Mouse (Mus musculus): ENCODE measurements around the gene Gpx7.
"Not testable (repeated sequence)": the region's sequence is repeated elsewhere in the genome, so short reads cannot be mapped to it uniquely, and the experiment has no call there.

The Gpx7 gene

GRCm38 (mm10) chr4:108391124-108391523 lies 15.6 kb downstream of the Gpx7 start:
- DNase-seq (ENCODE audit: low spot score in 2 of 2): no peak

GRCm38 (mm10) chr4:108388741-108389140 lies 18.0 kb downstream of the Gpx7 start:
- no peak for DNase-seq (ENCODE audit: low spot score in 2 of 2)

- peak; percentile 74 to 76 for DNase-seq (ENCODE audit: low spot score in 2 of 2)
These were observed 19.0 kb downstream of the Gpx7 start for GRCm38 (mm10) chr4:108387681-108388253.

- no peak for DNase-seq (ENCODE audit: low spot score in 2 of 2)
These were observed 19.7 kb downstream of the Gpx7 start for GRCm38 (mm10) chr4:108387106-108387505.

- DNase-seq (ENCODE audit: low spot score in 2 of 2): no peak
These were observed 20.7 kb downstream of the Gpx7 start for GRCm38 (mm10) chr4:108386087-108386486.

- DNase-seq (ENCODE audit: low spot score in 2 of 2): peak in 1 of 2 experiments; percentile 27
These were observed 23.5 kb downstream of the Gpx7 start, which contains the start of gene Shisal2a for GRCm38 (mm10) chr4:108383183-108383714. Shisal2a (minus strand) TSS chr4:108383349.

GRCm38 (mm10) chr4:108380146-108380545 lies 26.6 kb downstream of the Gpx7 start:
- no peak for DNase-seq (ENCODE audit: low spot score in 2 of 2)

GRCm38 (mm10) chr4:108379476-108379875 lies 27.3 kb downstream of the Gpx7 start:
- no peak for DNase-seq (ENCODE audit: low spot score in 2 of 2)

GRCm38 (mm10) chr4:108372166-108372565 lies 34.6 kb downstream of the Gpx7 start:
- no peak for DNase-seq (ENCODE audit: low spot score in 2 of 2)

GRCm38 (mm10) chr4:108371421-108371820 lies 35.3 kb downstream of the Gpx7 start:
- no peak for DNase-seq (ENCODE audit: low spot score in 2 of 2)

GRCm38 (mm10) chr4:108370409-108370808 lies 36.4 kb downstream of the Gpx7 start:
- DNase-seq (ENCODE audit: low spot score in 2 of 2): no peak

GRCm38 (mm10) chr4:108369254-108369653 lies 37.5 kb downstream of the Gpx7 start:
- no peak for DNase-seq (ENCODE audit: low spot score in 2 of 2)

GRCm38 (mm10) chr4:108364111-108364476 lies 42.7 kb downstream of the Gpx7 start:
- DNase-seq (ENCODE audit: low spot score in 2 of 2): no peak

- no peak for DNase-seq (ENCODE audit: low spot score in 2 of 2)
These were observed 43.2 kb downstream of the Gpx7 start for GRCm38 (mm10) chr4:108363355-108364110.

- DNase-seq (ENCODE audit: low spot score in 2 of 2): no peak
These were observed 44.2 kb downstream of the Gpx7 start for GRCm38 (mm10) chr4:108362321-108363261.

- DNase-seq (ENCODE audit: low spot score in 2 of 2): peak; percentile 95 to 96
These were observed 46.4 kb downstream of the Gpx7 start for GRCm38 (mm10) chr4:108360136-108361055.

- DNase-seq (ENCODE audit: low spot score in 2 of 2): no peak
These were observed 48.3 kb downstream of the Gpx7 start for GRCm38 (mm10) chr4:108358498-108358897.

GRCm38 (mm10) chr4:108357458-108357857 lies 49.3 kb downstream of the Gpx7 start:
- DNase-seq (ENCODE audit: low spot score in 2 of 2): no peak

GRCm38 (mm10) chr4:108353591-108353990 lies 53.2 kb downstream of the Gpx7 start:
- not testable (repeated sequence) for DNase-seq (ENCODE audit: low spot score in 2 of 2)

GRCm38 (mm10) chr4:108350819-108351218 lies 55.9 kb downstream of the Gpx7 start:
- DNase-seq (ENCODE audit: low spot score in 2 of 2): no peak
